Mouse (Mus musculus) midbrain, embryonic 10.5 days (tissue): ENCODE results near the gene Zranb3. TPM values are rescaled to one million over a fixed set of nuclear protein-coding genes. Genes with fewer than 3 reads are reported as not detected.
"Not testable (repeated sequence)": the region's sequence is repeated elsewhere in the genome, so short reads cannot be mapped to it uniquely, and the experiment has no call there.

Source experiments
- DNase-seq: peaks from one replicate; pipeline ENCODE4 v3.0.0-alpha.2; 2017; ENCODE audit warnings: low spot score
- H3K27ac ChIP-seq: fragments of 300-500 bp; sonication (generic); replicated peaks from 2 replicates; pipeline ENCODE4 v1.5.1; 2016; ENCODE audit warnings: mild to moderate bottlenecking
- H3K27me3 ChIP-seq: fragments of 300-500 bp; sonication (generic); 2 replicates; pipeline ENCODE4 v1.6.1; 2016; ENCODE audit warnings: low read depth, mild to moderate bottlenecking; ENCODE audit not compliant: poor library complexity, severe bottlenecking
- H3K36me3 ChIP-seq: fragments of 300-500 bp; sonication (generic); 2 replicates; pipeline ENCODE4 v1.6.1; 2016; ENCODE audit warnings: mild to moderate bottlenecking, moderate library complexity
- H3K4me1 ChIP-seq: fragments of 300-500 bp; sonication (generic); 2 replicates; pipeline ENCODE4 v1.6.1; 2016
- H3K4me3 ChIP-seq: fragments of 300-500 bp; sonication (generic); 2 replicates; pipeline ENCODE4 v1.5.1; 2016; ENCODE audit warnings: mild to moderate bottlenecking, moderate library complexity
- H3K9me3 ChIP-seq: fragments of 300-500 bp; sonication (generic); replicated peaks from 2 replicates; pipeline ENCODE4 v1.6.1; 2016; ENCODE audit warnings: mild to moderate bottlenecking
- WGBS: fragments of 180-500 bp; shearing (Covaris S2); methylation state at CpG from one replicate; pipeline ENCODE4 v1.1.7; 2016; 5-methylcytosine and 5-hydroxymethylcytosine counted together
- polyA plus RNA-seq: library from polyadenylated mRNA; unstranded; fragments of >200 nt; fragmentation: Nextera tagmentation; extraction: Ambion mirVana; gene quantifications from 2 replicates; pipeline ENCODE4 v1.2.1, GENCODE M21; 2016

Gene Zranb3
- polyA plus RNA-seq, 1 experiment from 2014 or later, result 16.3 TPM

- Histone ChIP-seq H3K4me1 (no peaks in the 10 kb centered on the region), H3K36me3 (peaks cover 13% of the 10 kb centered on the region), H3K27me3 (no peaks in the 10 kb centered on the region), H3K4me3 (no peak overlapping the region), H3K27ac (no peak overlapping the region), H3K9me3 (no peaks in the 10 kb centered on the region)
- DNase-seq, result no peak
- WGBS, result 90% methylated on average over 2 of the region's 2 CpGs
These were observed 56.4 kb downstream of the Zranb3 start for GRCm38 (mm10) chr1:128046455-128046854.

DNA sequence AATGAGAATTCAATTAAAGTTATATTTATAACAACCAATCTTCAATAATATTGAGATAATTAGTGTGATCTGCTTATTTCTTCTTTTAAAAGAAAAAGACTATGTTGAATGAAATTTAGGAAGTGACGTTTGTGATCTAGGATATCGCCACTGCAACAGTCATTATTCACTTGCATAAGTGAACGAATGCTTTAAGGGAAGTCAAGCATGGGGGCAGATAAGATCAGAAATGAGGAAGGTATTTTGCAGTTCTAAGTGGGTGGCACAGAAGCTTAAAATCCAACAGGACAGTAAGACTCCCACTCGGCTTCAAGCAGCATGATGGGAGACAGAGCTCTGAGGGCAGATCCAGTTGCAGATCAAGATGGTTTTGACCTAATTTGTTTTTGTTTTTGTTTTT is 58.7 kb downstream of the Zranb3 start:
- Histone ChIP-seq H3K4me1 (no peaks in the 10 kb centered on the region), H3K27ac (no peak overlapping the region), H3K4me3 (no peak overlapping the region), H3K27me3 (no peaks in the 10 kb centered on the region), H3K36me3 (peaks cover 14% of the 10 kb centered on the region), H3K9me3 (no peaks in the 10 kb centered on the region)
- DNase-seq, result no peak
- WGBS, result 95% methylated on average over 4 of the region's 4 CpGs

DNA sequence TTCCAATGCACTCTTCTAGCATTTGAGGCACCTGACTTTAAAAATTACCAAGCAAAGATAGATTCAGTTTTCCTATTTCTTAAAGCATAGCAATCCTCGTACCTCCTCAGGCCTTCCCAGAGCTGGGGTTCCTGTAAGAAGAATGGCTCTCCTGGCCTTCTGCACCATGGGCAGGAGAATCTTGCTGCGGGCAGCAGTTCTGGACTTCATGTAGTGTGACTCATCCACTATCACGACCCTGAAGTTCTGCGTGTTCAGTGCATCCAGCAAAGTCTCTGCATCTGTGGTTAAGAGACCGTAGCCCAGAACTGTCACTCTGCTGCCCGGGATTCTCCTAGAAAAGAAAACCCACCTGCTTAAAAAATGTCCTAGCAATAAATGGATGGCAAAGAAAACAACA is 66.6 kb downstream of the Zranb3 start:
- Histone ChIP-seq H3K27me3 (no peaks in the 10 kb centered on the region), H3K36me3 (peaks cover 20% of the 10 kb centered on the region), H3K27ac (no peak overlapping the region), H3K9me3 (no peaks in the 10 kb centered on the region), H3K4me1 (no peaks in the 10 kb centered on the region), H3K4me3 (no peak overlapping the region)
- no peak for DNase-seq
- WGBS, result 91% methylated on average over 6 of the region's 6 CpGs

- H3K36me3 ChIP-seq, result peaks cover 12% of the 10 kb centered on the region
- no peaks in the 10 kb centered on the region for H3K27me3 ChIP-seq
- no peak for DNase-seq
- H3K9me3 ChIP-seq, result no peaks in the 10 kb centered on the region
- no peaks in the 10 kb centered on the region for H3K4me1 ChIP-seq
- H3K27ac ChIP-seq, result no peak overlapping the region
- H3K4me3 ChIP-seq, result no peak overlapping the region
- WGBS, result 94% methylated on average over 1 of the region's 1 CpGs
These were observed 70.7 kb downstream of the Zranb3 start for GRCm38 (mm10) chr1:128032123-128032522.

GRCm38 (mm10) chr1:128031524-128031923 is 71.3 kb downstream of the Zranb3 start:
- WGBS, result 92% methylated on average over 2 of the region's 2 CpGs
- Histone ChIP-seq H3K9me3 (no peaks in the 10 kb centered on the region), H3K4me1 (no peaks in the 10 kb centered on the region), H3K27ac (no peak overlapping the region), H3K36me3 (peaks cover 8% of the 10 kb centered on the region; the same call in 1 of the 2 replicates), H3K4me3 (no peak overlapping the region), H3K27me3 (no peaks in the 10 kb centered on the region)
- no peak for DNase-seq

DNA sequence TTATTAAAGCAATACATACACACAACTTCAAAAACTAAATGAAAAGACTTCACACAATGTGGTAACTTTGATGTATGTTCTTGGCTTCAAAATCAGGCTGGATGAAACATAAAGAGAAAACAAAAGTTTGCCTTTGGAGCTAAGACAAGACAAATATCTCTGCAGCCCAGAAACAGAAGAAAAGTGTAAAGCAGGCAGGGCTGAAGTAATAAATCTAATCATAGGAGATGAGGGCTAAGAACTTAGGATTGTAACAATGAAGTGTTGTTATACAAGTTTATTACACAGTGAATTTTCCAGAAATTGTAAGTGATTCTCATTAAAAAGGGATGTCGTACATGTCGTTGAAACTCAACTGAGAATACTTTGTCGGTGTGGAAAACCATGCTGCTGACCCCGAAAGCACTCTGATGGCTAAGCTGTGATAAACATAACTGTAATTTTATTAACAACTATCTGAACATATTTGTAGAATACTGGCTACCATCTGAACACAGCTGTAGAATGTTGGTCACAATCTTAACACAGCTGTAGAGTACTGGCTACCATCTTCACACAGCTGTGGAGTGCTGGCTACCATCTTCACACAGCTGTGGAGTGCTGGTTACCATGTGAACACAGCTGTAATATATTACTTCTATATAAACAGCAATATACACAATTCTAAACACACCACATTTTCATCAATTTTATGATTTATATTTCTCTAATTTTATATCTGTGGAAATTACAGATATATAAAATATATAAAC is 78.3 kb downstream of the Zranb3 start:
- WGBS, result 92% methylated on average over 4 of the region's 4 CpGs
- no peaks in the 10 kb centered on the region for H3K27me3 ChIP-seq
- H3K4me1 ChIP-seq, result no peaks in the 10 kb centered on the region
- DNase-seq, result no peak
- H3K27ac ChIP-seq, result no peak overlapping the region
- no peak overlapping the region for H3K4me3 ChIP-seq
- peaks cover 9% of the 10 kb centered on the region; the same call in 1 of the 2 replicates for H3K36me3 ChIP-seq
- H3K9me3 ChIP-seq, result no peaks in the 10 kb centered on the region

GRCm38 (mm10) chr1:128020001-128020770 is 82.7 kb downstream of the Zranb3 start:
- H3K4me1 ChIP-seq, result no peaks in the 10 kb centered on the region
- no peaks in the 10 kb centered on the region for H3K27me3 ChIP-seq
- 0 out of 2 replicates have a peak, but pooled peaks cover 9% of the 10 kb centered on the region for H3K36me3 ChIP-seq
- no peaks in the 10 kb centered on the region for H3K9me3 ChIP-seq
- H3K4me3 ChIP-seq, result no peak overlapping the region
- H3K27ac ChIP-seq, result no peak overlapping the region
- WGBS, result 67% methylated on average over 2 of the region's 2 CpGs
- DNase-seq, result no peak

GRCm38 (mm10) chr1:128016035-128016492 is 86.8 kb downstream of the Zranb3 start:
- DNase-seq, result no peak
- no peak overlapping the region for H3K27ac ChIP-seq
- H3K36me3 ChIP-seq, result peaks cover 17% of the 10 kb centered on the region
- WGBS, result 92% methylated on average over 6 of the region's 6 CpGs
- H3K4me1 ChIP-seq, result no peaks in the 10 kb centered on the region
- H3K9me3 ChIP-seq, result no peaks in the 10 kb centered on the region
- no peak overlapping the region for H3K4me3 ChIP-seq
- H3K27me3 ChIP-seq, result no peaks in the 10 kb centered on the region

DNA sequence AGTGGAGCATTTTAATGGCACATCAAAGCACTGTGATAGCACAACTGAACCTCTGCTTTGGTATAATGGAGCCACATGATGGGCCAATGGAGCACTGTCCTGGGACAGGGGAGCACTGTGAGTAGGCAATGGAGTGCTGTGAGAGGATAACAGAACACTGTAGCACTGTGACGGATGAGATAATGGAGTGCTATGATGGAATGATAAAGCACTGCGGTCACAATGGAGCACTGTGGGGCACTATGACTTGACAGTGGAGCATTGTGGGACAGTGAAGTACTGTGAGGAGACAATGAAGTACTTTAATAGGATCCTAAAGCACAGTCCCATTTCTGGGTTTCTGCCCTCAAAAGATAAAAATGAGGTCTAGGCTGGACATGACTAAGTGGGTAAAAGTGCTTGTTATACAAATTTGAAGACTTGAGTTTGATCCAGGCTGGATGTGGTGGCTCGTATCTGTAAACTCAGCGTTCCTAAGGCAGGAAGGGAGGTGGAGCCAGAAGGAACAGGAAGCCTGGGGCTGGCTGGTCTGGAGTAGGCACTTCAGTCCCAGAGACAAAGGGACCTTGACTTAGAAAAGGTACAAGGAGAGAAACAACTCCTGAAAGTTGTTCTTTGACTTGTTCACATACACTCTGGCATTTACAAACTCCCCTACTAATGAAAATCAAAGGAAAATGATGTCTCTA is 89.0 kb downstream of the Zranb3 start:
- Histone ChIP-seq H3K27ac (no peak overlapping the region), H3K4me1 (no peaks in the 10 kb centered on the region), H3K27me3 (no peaks in the 10 kb centered on the region), H3K36me3 (peaks cover 22% of the 10 kb centered on the region), H3K9me3 (no peaks in the 10 kb centered on the region; the same call in 1 of the 2 replicates), H3K4me3 (no peak overlapping the region)
- DNase-seq, result no peak
- 86% methylated on average over 4 of the region's 4 CpGs for WGBS

DNA sequence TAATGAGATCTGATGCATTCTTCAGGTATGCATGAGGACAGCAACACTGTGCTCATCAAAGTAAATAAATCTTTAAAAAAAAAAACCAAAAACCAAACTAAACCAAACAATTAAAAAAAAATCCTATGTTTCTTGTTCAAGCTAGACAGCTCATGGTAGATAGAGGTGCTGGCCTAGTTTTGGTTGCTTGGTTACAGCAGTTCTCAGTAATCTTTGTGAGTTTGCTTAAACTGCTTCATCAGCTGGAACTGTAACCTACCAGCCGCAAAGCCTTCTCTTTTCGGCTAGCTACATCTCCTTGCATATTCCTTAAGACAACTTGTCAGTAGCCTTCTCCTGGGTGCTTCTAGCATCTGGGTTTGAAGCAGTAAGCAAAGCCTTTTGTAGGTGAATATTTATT is 93.1 kb downstream of the Zranb3 start:
- Histone ChIP-seq H3K27ac (no peak overlapping the region), H3K9me3 (no peaks in the 10 kb centered on the region; the same call in 1 of the 2 replicates), H3K4me1 (no peaks in the 10 kb centered on the region), H3K4me3 (no peak overlapping the region), H3K27me3 (no peaks in the 10 kb centered on the region), H3K36me3 (peaks cover 32% of the 10 kb centered on the region)
- no peak for DNase-seq
- WGBS, result 100% methylated on average over 2 of the region's 2 CpGs

DNA sequence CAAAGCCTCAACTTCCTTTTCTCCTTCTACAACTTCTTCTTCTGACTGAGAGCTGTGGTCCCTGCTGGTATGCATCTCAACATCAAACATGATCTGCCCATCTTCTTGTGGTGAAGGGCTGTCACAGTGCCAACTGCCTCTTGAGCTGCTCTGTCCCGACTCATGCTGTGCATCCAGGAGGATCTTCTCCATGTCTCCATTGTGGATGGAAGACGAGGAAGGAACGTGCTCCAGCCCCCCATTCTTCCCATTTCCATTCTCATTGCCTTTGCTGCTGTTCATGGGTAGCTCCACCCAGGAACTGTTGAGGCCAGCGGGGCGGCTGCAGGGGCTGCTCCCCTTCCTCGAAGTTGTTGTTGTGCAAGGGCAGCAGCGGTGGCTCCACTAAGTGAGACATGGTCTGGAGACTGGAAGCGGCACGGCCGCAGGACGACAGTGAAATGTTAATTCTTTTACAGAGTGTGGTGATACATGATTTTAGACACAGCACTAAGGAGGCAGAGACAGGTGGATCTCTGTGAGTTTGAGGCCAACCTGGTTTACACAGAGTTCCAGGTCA is 96.7 kb downstream of the Zranb3 start:
- H3K9me3 ChIP-seq, H3K27ac ChIP-seq, H3K4me3 ChIP-seq, DNase-seq, H3K4me1 ChIP-seq, H3K27me3 ChIP-seq: not testable (repeated sequence)
- 89% methylated on average over 11 of the region's 11 CpGs for WGBS
- H3K36me3 ChIP-seq, result peaks cover 16% of the 10 kb centered on the region

DNA sequence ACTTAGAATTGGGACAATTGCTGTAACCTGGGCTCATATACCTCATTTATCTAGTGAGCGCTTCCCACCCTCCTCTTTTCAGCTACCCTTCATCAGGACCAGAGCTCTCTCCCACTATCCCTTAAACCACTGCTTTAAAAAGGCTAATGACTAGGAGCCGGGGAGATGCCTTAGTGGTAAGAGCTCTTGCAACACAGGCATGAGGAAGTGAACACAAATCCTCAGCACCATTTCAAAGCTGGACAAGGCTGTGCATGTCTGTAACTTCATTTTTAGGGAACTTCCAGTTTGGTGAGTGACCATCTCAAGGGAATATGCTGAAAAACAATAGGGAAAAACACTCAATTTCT is 98.5 kb downstream of the Zranb3 start:
- no peaks in the 10 kb centered on the region for H3K4me1 ChIP-seq
- H3K9me3 ChIP-seq, result no peaks in the 10 kb centered on the region; the same call in 1 of the 2 replicates
- peaks cover 14% of the 10 kb centered on the region for H3K36me3 ChIP-seq
- WGBS, result 90% methylated on average over 2 of the region's 2 CpGs
- H3K27me3 ChIP-seq, result no peaks in the 10 kb centered on the region
- H3K27ac ChIP-seq, result no peak overlapping the region
- no peak for DNase-seq
- H3K4me3 ChIP-seq, result no peak overlapping the region
